Mouse (Mus musculus) mesoderm, embryonic 11.5 days (tissue): Measurements from ENCODE around the gene Naa50.

Experiments used
- DNase-seq: peaks from one replicate; pipeline ENCODE4 v3.0.0-alpha.2; 2012; ENCODE audit warnings: low read depth, low spot score

Naa50 gene

GRCm38 (mm10) chr16:44199066-44199703 is 59.6 kb downstream of the Naa50 start:
- DNase-seq = no peak

GRCm38 (mm10) chr16:44200146-44200545 is 60.5 kb downstream of the Naa50 start:
- DNase-seq = no peak

- DNase-seq = no peak
These were observed 64.7 kb downstream of the Naa50 start for GRCm38 (mm10) chr16:44204331-44204730.

GRCm38 (mm10) chr16:44205973-44206372 is 66.3 kb downstream of the Naa50 start:
- no peak for DNase-seq

- DNase-seq = no peak
These were observed 70.8 kb downstream of the Naa50 start for GRCm38 (mm10) chr16:44210156-44211053.

GRCm38 (mm10) chr16:44211054-44211414 is 71.4 kb downstream of the Naa50 start:
- DNase-seq = no peak

GRCm38 (mm10) chr16:44212703-44213102 is 73.1 kb downstream of the Naa50 start:
- DNase-seq = no peak
